Mouse (Mus musculus) cortical plate, adult 2 months (tissue): Measurements from ENCODE around the gene Gm45837.

ENCODE experiments used
- CTCF ChIP-seq: fragments of 200-500 bp; IDR thresholded peaks from 2 replicates; pipeline ENCODE4 v1.5.1; 2011; ENCODE audit warnings: mild to moderate bottlenecking, control low read depth, low read length; ENCODE audit not compliant: insufficient read depth; ENCODE audit errors: extremely low read depth
- POLR2A ChIP-seq: fragments of 200-500 bp; IDR thresholded peaks from 2 replicates; pipeline ENCODE4 v1.6.1; 2011; ENCODE audit warnings: mild to moderate bottlenecking, low read length, control low read depth; ENCODE audit not compliant: insufficient read depth; ENCODE audit errors: extremely low read depth

DNA sequence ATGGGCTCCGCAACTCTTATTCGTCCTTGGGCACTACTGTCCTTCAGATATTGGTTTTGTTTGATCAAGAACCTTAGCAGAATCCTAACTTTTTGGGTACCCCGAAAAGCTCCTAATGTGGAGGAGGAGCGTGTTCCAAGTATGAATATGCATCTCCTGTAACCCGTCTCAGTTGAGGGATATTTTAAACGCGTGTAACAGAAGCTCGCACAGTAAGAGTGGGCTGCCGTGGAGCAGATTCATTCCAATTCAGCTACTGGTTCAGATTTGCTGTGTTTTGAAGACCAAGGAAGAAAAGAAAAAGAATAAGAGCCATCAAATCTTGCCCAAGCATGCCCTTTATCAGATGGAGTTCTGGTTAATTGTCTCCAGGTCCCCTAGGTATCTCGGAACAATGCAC, 131.0 kb downstream of the Gm45837 start:
- TF ChIP-seq POLR2A (no peak; the same call in 1 of the 2 replicates), CTCF (no peak)
